Mouse (Mus musculus): ENCODE measurements around the gene Ankar. TPM values are rescaled to one million over a fixed set of nuclear protein-coding genes. Genes with fewer than 3 reads are reported as not detected.

The Ankar gene
- polyA plus RNA-seq, 1 experiment, result not detected

- H3K4me3 ChIP-seq (replicated peaks), result no peak overlapping the region
- H3K9me3 ChIP-seq (ENCODE audit: control insufficient read depth, low read length), result no peaks in the 10 kb centered on the region
- H3K4me1 ChIP-seq (ENCODE audit: control insufficient read depth), result no peaks in the 10 kb centered on the region
- H3K36me3 ChIP-seq (ENCODE audit: control insufficient read depth), result no peaks in the 10 kb centered on the region
- no peaks in the 10 kb centered on the region for H3K27me3 ChIP-seq (ENCODE audit: control insufficient read depth)
- TF ChIP-seq TAL1 (IDR thresholded peaks at IDR 0.05; ENCODE audit: low read length) (no peak), GATA1 (IDR thresholded peaks at IDR 0.05; ENCODE audit: low read length) (no peak)
These were observed 29.7 kb upstream of the Ankar start for GRCm38 (mm10) chr1:72730126-72730525.

DNA sequence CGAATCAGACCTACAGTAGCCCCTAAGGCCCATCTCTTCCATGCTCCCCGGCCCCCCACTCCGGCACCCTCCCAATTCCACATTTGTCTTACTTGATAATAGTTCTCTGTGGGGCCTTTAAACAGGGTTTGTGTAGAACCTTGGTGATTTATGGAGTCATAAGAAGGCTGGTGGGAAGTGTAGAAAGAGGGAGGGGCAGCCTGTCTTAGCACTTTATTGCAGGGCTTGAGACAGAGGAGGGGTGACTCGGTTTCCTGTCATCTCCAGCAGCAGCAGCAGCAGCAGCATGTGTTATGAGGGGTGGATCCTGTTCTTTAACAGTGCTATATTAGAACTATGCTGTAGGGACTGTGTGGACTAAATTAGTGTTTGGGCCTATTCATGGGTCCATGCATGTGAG, 28.4 kb upstream of the Ankar start:
- no peak overlapping the region for H3K4me3 ChIP-seq (replicated peaks)
- no peaks in the 10 kb centered on the region for H3K9me3 ChIP-seq (ENCODE audit: control insufficient read depth, low read length)
- H3K4me1 ChIP-seq (ENCODE audit: control insufficient read depth), result no peaks in the 10 kb centered on the region
- no peak for TF ChIP-seq TAL1 (IDR thresholded peaks at IDR 0.05; ENCODE audit: low read length)
- no peak for TF ChIP-seq GATA1 (IDR thresholded peaks at IDR 0.05; ENCODE audit: low read length)
- H3K36me3 ChIP-seq (ENCODE audit: control insufficient read depth), result no peaks in the 10 kb centered on the region
- no peaks in the 10 kb centered on the region for H3K27me3 ChIP-seq (ENCODE audit: control insufficient read depth)

- Histone ChIP-seq H3K4me1 (ENCODE audit: control insufficient read depth) (no peaks in the 10 kb centered on the region), H3K4me3 (replicated peaks) (no peak overlapping the region), H3K9me3 (ENCODE audit: control insufficient read depth, low read length) (no peaks in the 10 kb centered on the region), H3K27me3 (ENCODE audit: control insufficient read depth) (no peaks in the 10 kb centered on the region), H3K36me3 (ENCODE audit: control insufficient read depth) (no peaks in the 10 kb centered on the region)
- TF ChIP-seq TAL1 (IDR thresholded peaks at IDR 0.05; ENCODE audit: low read length), result no peak
- no peak for TF ChIP-seq GATA1 (IDR thresholded peaks at IDR 0.05; ENCODE audit: low read length)
These were observed 25.6 kb upstream of the Ankar start for GRCm38 (mm10) chr1:72725941-72726340.

DNA sequence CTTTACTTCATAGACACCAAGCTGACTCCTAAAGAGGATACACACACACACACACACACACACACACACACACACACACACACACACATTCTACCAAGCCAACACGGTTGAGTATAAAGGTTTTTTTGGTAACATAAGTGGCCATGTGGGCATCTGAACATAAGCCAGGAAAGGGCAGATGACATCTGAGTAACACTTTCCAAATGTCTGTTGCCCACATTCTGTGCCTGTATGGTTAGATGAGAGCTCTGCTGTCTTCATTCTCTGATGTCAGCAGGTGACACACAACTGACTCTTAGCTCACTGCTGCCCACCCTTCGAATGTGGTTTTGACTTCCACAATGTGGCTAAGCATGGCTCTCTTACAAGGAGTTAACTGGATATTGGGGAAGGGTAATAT, 24.0 kb upstream of the Ankar start:
- no peak for TF ChIP-seq TAL1 (IDR thresholded peaks at IDR 0.05; ENCODE audit: low read length)
- TF ChIP-seq GATA1 (IDR thresholded peaks at IDR 0.05; ENCODE audit: low read length), result no peak
- H3K27me3 ChIP-seq (ENCODE audit: control insufficient read depth), result no peaks in the 10 kb centered on the region
- H3K36me3 ChIP-seq (ENCODE audit: control insufficient read depth), result peaks cover 7% of the 10 kb centered on the region
- H3K4me1 ChIP-seq (ENCODE audit: control insufficient read depth), result no peaks in the 10 kb centered on the region
- no peaks in the 10 kb centered on the region for H3K9me3 ChIP-seq (ENCODE audit: control insufficient read depth, low read length)
- H3K4me3 ChIP-seq (replicated peaks), result no peak overlapping the region

GRCm38 (mm10) chr1:72722646-72723045, 22.3 kb upstream of the Ankar start:
- Histone ChIP-seq H3K9me3 (ENCODE audit: control insufficient read depth, low read length) (no peaks in the 10 kb centered on the region), H3K36me3 (ENCODE audit: control insufficient read depth) (peaks cover 20% of the 10 kb centered on the region), H3K27me3 (ENCODE audit: control insufficient read depth) (no peaks in the 10 kb centered on the region), H3K4me3 (replicated peaks) (no peak overlapping the region), H3K4me1 (ENCODE audit: control insufficient read depth) (peaks cover 2% of the 10 kb centered on the region; the same call in 1 of the 2 replicates)
- TF ChIP-seq GATA1 (IDR thresholded peaks at IDR 0.05; ENCODE audit: low read length), result no peak
- TF ChIP-seq TAL1 (IDR thresholded peaks at IDR 0.05; ENCODE audit: low read length), result no peak

DNA sequence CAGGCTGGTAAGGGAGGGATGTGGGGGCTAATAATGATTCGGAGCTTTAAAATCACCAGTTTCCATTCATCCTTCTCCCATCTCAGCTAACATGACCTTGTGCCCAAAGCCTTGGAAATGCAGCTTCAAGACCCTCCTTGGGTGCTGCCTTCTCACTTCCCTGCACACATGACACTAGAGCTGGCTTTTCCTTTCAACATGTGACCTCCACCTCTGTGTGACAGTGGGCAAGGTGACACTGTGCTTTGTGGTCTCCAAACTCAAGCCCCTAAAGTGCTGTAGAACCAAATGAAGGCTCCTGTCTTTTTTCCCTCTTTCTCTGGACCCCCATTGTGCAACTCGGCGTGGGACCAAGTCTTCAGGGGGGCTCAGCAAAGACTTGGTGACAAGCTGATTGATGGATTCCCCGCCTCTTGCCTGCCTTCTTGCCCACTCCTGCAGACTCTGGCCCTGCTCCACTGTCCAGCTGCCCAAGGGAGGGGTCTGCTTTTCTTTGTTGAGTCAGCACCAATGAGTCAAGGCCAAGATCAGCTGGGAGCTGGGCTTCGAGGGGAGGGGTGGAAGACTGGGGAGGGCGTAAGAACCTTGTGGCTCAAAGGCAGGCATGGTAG, 19.8 kb upstream of the Ankar start:
- TF ChIP-seq GATA1 (IDR thresholded peaks at IDR 0.05; ENCODE audit: low read length), result no peak
- TF ChIP-seq TAL1 (IDR thresholded peaks at IDR 0.05; ENCODE audit: low read length), result no peak
- H3K27me3 ChIP-seq (ENCODE audit: control insufficient read depth), result no peaks in the 10 kb centered on the region
- H3K4me3 ChIP-seq (replicated peaks), result no peak overlapping the region
- H3K36me3 ChIP-seq (ENCODE audit: control insufficient read depth), result peaks cover 37% of the 10 kb centered on the region
- H3K9me3 ChIP-seq (ENCODE audit: control insufficient read depth, low read length), result no peaks in the 10 kb centered on the region
- peaks cover 4% of the 10 kb centered on the region; the same call in 1 of the 2 replicates for H3K4me1 ChIP-seq (ENCODE audit: control insufficient read depth)

GRCm38 (mm10) chr1:72718846-72719245, 18.5 kb upstream of the Ankar start:
- Histone ChIP-seq H3K27me3 (ENCODE audit: control insufficient read depth) (no peaks in the 10 kb centered on the region), H3K9me3 (ENCODE audit: control insufficient read depth, low read length) (no peaks in the 10 kb centered on the region), H3K36me3 (ENCODE audit: control insufficient read depth) (peaks cover 51% of the 10 kb centered on the region), H3K4me3 (replicated peaks) (no peak overlapping the region), H3K4me1 (ENCODE audit: control insufficient read depth) (peaks cover 7% of the 10 kb centered on the region)
- TF ChIP-seq TAL1 (IDR thresholded peaks at IDR 0.05; ENCODE audit: low read length) (no peak), GATA1 (IDR thresholded peaks at IDR 0.05; ENCODE audit: low read length) (no peak)

GRCm38 (mm10) chr1:72717540-72717939, 17.2 kb upstream of the Ankar start:
- H3K36me3 ChIP-seq (ENCODE audit: control insufficient read depth), result peaks cover 64% of the 10 kb centered on the region
- H3K4me1 ChIP-seq (ENCODE audit: control insufficient read depth), result peaks cover 15% of the 10 kb centered on the region
- TF ChIP-seq TAL1 (IDR thresholded peaks at IDR 0.05; ENCODE audit: low read length), result no peak
- no peak for TF ChIP-seq GATA1 (IDR thresholded peaks at IDR 0.05; ENCODE audit: low read length)
- H3K27me3 ChIP-seq (ENCODE audit: control insufficient read depth), result no peaks in the 10 kb centered on the region
- H3K9me3 ChIP-seq (ENCODE audit: control insufficient read depth, low read length), result no peaks in the 10 kb centered on the region
- H3K4me3 ChIP-seq (replicated peaks), result no peak overlapping the region

DNA sequence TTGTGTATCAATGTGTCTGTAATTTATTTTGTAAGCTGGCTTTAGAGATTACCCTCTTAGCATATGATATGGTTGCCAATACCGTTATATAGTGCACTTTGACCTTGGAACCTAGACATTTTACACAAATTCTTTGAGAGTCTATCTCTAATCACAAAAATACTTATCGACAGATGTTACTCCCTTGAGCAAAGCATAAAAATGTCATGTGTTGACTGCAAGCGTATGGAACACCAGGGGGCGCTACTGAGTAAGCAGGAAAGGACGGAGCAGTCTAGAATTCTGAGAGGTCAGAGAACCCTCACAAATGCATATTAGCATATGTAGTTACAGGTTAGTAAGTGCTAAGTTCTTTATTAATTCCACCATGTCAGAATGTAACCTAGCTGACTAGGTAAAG, 16.5 kb upstream of the Ankar start:
- H3K9me3 ChIP-seq (ENCODE audit: control insufficient read depth, low read length), result no peaks in the 10 kb centered on the region
- H3K36me3 ChIP-seq (ENCODE audit: control insufficient read depth), result peaks cover 65% of the 10 kb centered on the region
- TF ChIP-seq TAL1 (IDR thresholded peaks at IDR 0.05; ENCODE audit: low read length), result no peak
- no peak for TF ChIP-seq GATA1 (IDR thresholded peaks at IDR 0.05; ENCODE audit: low read length)
- H3K4me3 ChIP-seq (replicated peaks), result no peak overlapping the region
- peaks cover 17% of the 10 kb centered on the region for H3K4me1 ChIP-seq (ENCODE audit: control insufficient read depth)
- no peaks in the 10 kb centered on the region for H3K27me3 ChIP-seq (ENCODE audit: control insufficient read depth)

DNA sequence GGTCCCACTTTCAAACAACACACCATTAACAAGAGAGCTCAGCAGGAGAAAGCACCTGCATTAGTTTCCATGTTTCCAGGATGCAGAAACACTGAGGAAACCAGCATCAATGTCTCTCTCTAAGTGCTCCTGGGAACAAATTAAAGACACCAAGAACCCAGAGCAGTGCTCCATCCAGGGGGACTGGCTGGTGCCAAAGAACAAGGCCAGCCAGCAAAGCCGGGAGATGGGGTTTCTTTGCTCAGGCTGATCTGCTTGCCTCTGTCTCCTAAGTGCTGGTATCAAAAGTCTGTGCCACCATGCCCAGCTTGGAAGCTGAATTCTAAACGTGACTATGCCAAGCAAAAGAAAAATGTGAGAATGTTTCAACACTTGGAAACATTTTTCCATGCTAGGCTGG, 16.0 kb upstream of the Ankar start:
- no peak for TF ChIP-seq GATA1 (IDR thresholded peaks at IDR 0.05; ENCODE audit: low read length)
- TF ChIP-seq TAL1 (IDR thresholded peaks at IDR 0.05; ENCODE audit: low read length), result no peak
- Histone ChIP-seq H3K4me3 (replicated peaks) (no peak overlapping the region), H3K4me1 (ENCODE audit: control insufficient read depth) (peaks cover 17% of the 10 kb centered on the region), H3K36me3 (ENCODE audit: control insufficient read depth) (peaks cover 65% of the 10 kb centered on the region), H3K9me3 (ENCODE audit: control insufficient read depth, low read length) (no peaks in the 10 kb centered on the region), H3K27me3 (ENCODE audit: control insufficient read depth) (no peaks in the 10 kb centered on the region)

Data from erythroblast, embryonic 14.5 days (primary cell).